9 mouse cellular contexts compared by ENCODE assay signal in genomic region chr5:74388849-74389248, GRCm38 (mm10).
DNase-seq lines count a peak whose midpoint lies in the region; ATAC-seq and TF ChIP-seq lines count a peak whose summit lies in the region.
"Had no signal": no experiment of that assay in that cellular context is flagged by ENCODE, and none has a peak within 500 bp of the region (broad histone marks: within the 10 kb centered on the region; RNA-seq: fewer than 3 reads in every experiment).

No protein-coding gene starts in this region.

- no peaks in the 10 kb centered on the region for H3K27me3 ChIP-seq in kidney, embryonic 16.5 days (ENCODE audit: insufficient read depth, low read length)
- no peaks in the 10 kb centered on the region for H3K27me3 ChIP-seq in MEL (ENCODE audit: control insufficient read depth in 1 of 2, insufficient read depth in 2 of 2, low read length in 2 of 2)
- no peaks in the 10 kb centered on the region for H3K27me3 ChIP-seq in heart, embryonic 12.5 days (replicated peaks)
- H3K27me3 ChIP-seq: hindbrain, embryonic 15.5 days had no signal

- H3K36me3 ChIP-seq in kidney, embryonic 16.5 days (ENCODE audit: insufficient read depth, low read length) = no peaks in the 10 kb centered on the region
- H3K36me3 ChIP-seq in MEL (ENCODE audit: control insufficient read depth in 1 of 2, insufficient read depth in 2 of 2, low read length in 2 of 2) = peaks cover 0 to 8% of the 10 kb centered on the region in 2 experiments; a peak in 2 of 4 replicates
- no peaks in the 10 kb centered on the region for H3K36me3 ChIP-seq in heart, embryonic 12.5 days
- H3K36me3 ChIP-seq: hindbrain, embryonic 15.5 days had no signal

- no peak overlapping the region for H3K4me2 ChIP-seq in kidney, embryonic 16.5 days (replicated peaks; ENCODE audit: low read depth, low read length)
- H3K4me2 ChIP-seq in heart, embryonic 12.5 days = no peak overlapping the region
- H3K4me2 ChIP-seq: hindbrain, embryonic 15.5 days had no signal

- peak overlapping the region; percentile 28; the same call in 1 of the 2 replicates for H3K27ac ChIP-seq in kidney, embryonic 16.5 days (ENCODE audit: low read length)
- H3K27ac ChIP-seq in MEL (ENCODE audit: control insufficient read depth, low read depth, low read length) = no peak overlapping the region
- peak overlapping the region; percentile 54 for H3K27ac ChIP-seq in heart, embryonic 12.5 days (ENCODE audit: poor library complexity, severe bottlenecking)
- H3K27ac ChIP-seq: hindbrain, embryonic 15.5 days had no signal

- TF ChIP-seq CTCF in MEL (IDR thresholded peaks at IDR 0.05 in 2 of 3, conservative IDR thresholded peaks at IDR 0.05 in 1 of 3; ENCODE audit: control insufficient read depth in 1 of 3, insufficient read depth in 1 of 3, low read depth in 2 of 3, low read length in 3 of 3, poor library complexity in 1 of 3, severe bottlenecking in 1 of 3) = no peak

- no peak overlapping the region for H3K9ac ChIP-seq in kidney, embryonic 16.5 days (replicated peaks; ENCODE audit: low read length)
- no peak overlapping the region for H3K9ac ChIP-seq in MEL (ENCODE audit: control insufficient read depth, low read depth, low read length, poor library complexity, severe bottlenecking)
- no peak overlapping the region for H3K9ac ChIP-seq in heart, embryonic 12.5 days
- H3K9ac ChIP-seq: hindbrain, embryonic 15.5 days had no signal

- 40% methylated on average over 2 of the region's 2 CpGs for WGBS in kidney, embryonic 16.5 days
- 64% methylated on average over 2 of the region's 2 CpGs for WGBS in heart, embryonic 12.5 days

- H3K9me3 ChIP-seq in kidney, embryonic 16.5 days (ENCODE audit: low read length) = no peaks in the 10 kb centered on the region
- H3K9me3 ChIP-seq in MEL (replicated peaks; ENCODE audit: insufficient read depth, low read length) = no peaks in the 10 kb centered on the region
- H3K9me3 ChIP-seq in heart, embryonic 12.5 days (replicated peaks) = no peaks in the 10 kb centered on the region
- H3K9me3 ChIP-seq: hindbrain, embryonic 15.5 days had no signal

- no peak for ATAC-seq in cerebellum, adult (ENCODE audit: insufficient number of reproducible peaks, low FRiP score, low TSS enrichment)
- ATAC-seq in kidney, embryonic 16.5 days (ENCODE audit: low FRiP score, low TSS enrichment) = no peak
- no peak for ATAC-seq in heart, embryonic 12.5 days (ENCODE audit: insufficient number of reproducible peaks, low FRiP score)

- no peak overlapping the region for H3K4me3 ChIP-seq in kidney, embryonic 16.5 days (ENCODE audit: low read length)
- H3K4me3 ChIP-seq in MEL (ENCODE audit: control insufficient read depth in 1 of 2, insufficient read depth in 1 of 2, low read depth in 2 of 2, low read length in 2 of 2) = no peak overlapping the region
- H3K4me3 ChIP-seq in heart, embryonic 12.5 days = no peak overlapping the region
- H3K4me3 ChIP-seq: hindbrain, embryonic 15.5 days had no signal

- no peaks in the 10 kb centered on the region for H3K79me2 ChIP-seq in MEL (ENCODE audit: control insufficient read depth, insufficient read depth, low read length, poor library complexity)

- TF ChIP-seq EP300 in MEL (IDR thresholded peaks at IDR 0.05; ENCODE audit: low read depth in 1 of 2, low read length in 2 of 2) = no peak

- no peak for TF ChIP-seq POLR2A in MEL (IDR thresholded peaks at IDR 0.05; ENCODE audit: control insufficient read depth in 1 of 2, insufficient read depth in 1 of 2, low read depth in 1 of 2, low read length in 2 of 2, poor library complexity in 1 of 2)

- peaks cover 20% of the 10 kb centered on the region for H3K4me1 ChIP-seq in kidney, embryonic 16.5 days (ENCODE audit: insufficient read depth, low read length)
- peaks cover 0 to 3% of the 10 kb centered on the region in 2 experiments; a peak in 2 of 4 replicates for H3K4me1 ChIP-seq in MEL (ENCODE audit: control insufficient read depth in 1 of 2, insufficient read depth in 2 of 2, low read length in 2 of 2)
- H3K4me1 ChIP-seq in heart, embryonic 12.5 days (replicated peaks) = peaks cover 37% of the 10 kb centered on the region
- H3K4me1 ChIP-seq: hindbrain, embryonic 15.5 days had no signal

- DNase-seq in cerebellum, adult 18-20 months = peak; percentile 9 to 15
- DNase-seq in kidney, adult 11 months = no peak
- DNase-seq in MEL (ENCODE audit: low read depth, low spot score) = peak; percentile 58
- DNase-seq in testis, postnatal 10 days (ENCODE audit: low spot score) = no peak
- DNase-seq in left cerebral cortex, adult 18-20 months (ENCODE audit: low spot score in 2 of 2) = no peak

- TF ChIP-seq RAD21 in MEL (IDR thresholded peaks at IDR 0.05; ENCODE audit: low read depth, low read length) = no peak

TF ChIP-seq in MEL, 35 proteins besides CTCF, POLR2A, EP300 and RAD21:
- TF ChIP-seq KAT2A (conservative IDR thresholded peaks at IDR 0.05; ENCODE audit: low read depth, low read length) = no peak
- TF ChIP-seq MXI1 (IDR thresholded peaks at IDR 0.05; ENCODE audit: low read depth, low read length) = 0 out of 2 replicates have a peak, but pooled peaks have one; percentile 43
- TF ChIP-seq RCOR1 (IDR thresholded peaks at IDR 0.05; ENCODE audit: low read depth, low read length) = peak; percentile 25; the same call in 1 of the 2 replicates

Comparison
In these comparisons a context has a peak if more than half of its experiments do, and no peak if none do; other contexts are left out.
1. DNase-seq: peak in cerebellum, adult 18-20 months (2 of 2) and MEL (single experiment); none in kidney, adult 11 months (single experiment), testis, postnatal 10 days (single experiment) and left cerebral cortex, adult 18-20 months (0 of 2).